Mouse (Mus musculus) layer of hippocampus, adult 8-10 months (tissue): ENCODE results near the gene Sf3b1. TPM values are rescaled to one million over a fixed set of nuclear protein-coding genes. Genes with fewer than 3 reads are reported as not detected.
"Not testable (repeated sequence)": the region's sequence is repeated elsewhere in the genome, so short reads cannot be mapped to it uniquely, and the experiment has no call there.

Experiments used
- DNase-seq, 2 experiments: peaks; one replicate each; pipeline ENCODE4 v3.0.0; 2022; ENCODE audit warnings: low spot score in 2 of 2
- total RNA-seq, 4 experiments: library from RNA; stranded (reverse); gene quantifications; 2 replicates each; pipeline ENCODE4 v1.2.4; 2022

Sf3b1 gene
- total RNA-seq, 4 experiments from 2014 or later, result 160 to 177 (median 169) TPM

DNA sequence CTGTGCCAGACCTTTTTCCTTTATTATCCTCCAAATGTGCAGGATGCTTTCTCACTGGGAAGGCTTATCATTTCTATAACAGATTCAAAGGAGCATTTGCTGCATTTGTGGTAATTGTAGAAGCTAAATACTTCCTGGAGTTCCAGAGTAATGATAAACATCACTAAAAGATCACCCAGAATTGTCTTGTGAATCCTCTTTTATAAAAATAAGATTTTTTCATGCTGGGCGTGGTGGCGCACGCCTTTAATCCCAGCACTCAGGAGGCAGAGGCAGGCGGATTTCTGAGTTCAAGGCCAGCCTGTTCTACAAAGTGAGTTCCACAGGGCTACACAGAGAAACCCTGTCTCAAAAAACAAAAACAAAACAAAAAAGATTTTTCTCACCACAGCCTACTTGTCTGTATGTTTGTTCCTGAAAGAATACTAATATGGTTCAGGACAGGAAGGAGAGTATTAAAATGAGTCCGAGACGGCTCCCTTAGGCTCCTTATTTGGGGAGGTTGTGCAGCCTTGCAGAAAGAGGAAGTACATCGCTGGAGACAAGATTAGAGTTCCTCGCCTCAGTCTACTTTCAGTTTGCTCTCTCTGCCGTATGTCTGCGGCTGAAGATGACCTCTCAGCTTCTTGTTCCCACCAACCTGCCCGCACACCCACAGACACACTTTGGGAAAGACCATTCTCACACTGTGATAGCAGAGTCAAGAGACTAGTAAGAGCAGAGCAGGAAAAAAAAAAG is 1.4 kb upstream of the Sf3b1 start:
- no peak for DNase-seq

DNA sequence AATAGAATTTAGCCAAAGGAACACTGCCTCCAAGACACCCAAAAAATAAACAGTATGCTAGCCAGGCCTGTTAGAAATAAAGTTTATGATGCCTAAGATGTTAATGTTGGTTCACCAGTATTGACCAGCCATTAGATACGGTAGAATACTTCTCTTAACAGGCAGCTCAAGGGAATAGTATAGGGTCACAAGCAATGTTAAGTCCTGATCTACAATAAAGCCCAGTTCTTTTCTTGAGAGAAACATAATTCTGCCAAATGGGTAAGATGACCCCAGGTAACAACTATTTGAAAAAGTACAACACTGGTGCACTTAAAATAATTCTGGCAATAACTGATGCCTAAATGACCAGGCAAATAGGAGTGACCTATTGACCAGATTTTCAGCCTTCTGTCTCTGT is 685 bp upstream of the Sf3b1 start:
- no peak for DNase-seq

DNA sequence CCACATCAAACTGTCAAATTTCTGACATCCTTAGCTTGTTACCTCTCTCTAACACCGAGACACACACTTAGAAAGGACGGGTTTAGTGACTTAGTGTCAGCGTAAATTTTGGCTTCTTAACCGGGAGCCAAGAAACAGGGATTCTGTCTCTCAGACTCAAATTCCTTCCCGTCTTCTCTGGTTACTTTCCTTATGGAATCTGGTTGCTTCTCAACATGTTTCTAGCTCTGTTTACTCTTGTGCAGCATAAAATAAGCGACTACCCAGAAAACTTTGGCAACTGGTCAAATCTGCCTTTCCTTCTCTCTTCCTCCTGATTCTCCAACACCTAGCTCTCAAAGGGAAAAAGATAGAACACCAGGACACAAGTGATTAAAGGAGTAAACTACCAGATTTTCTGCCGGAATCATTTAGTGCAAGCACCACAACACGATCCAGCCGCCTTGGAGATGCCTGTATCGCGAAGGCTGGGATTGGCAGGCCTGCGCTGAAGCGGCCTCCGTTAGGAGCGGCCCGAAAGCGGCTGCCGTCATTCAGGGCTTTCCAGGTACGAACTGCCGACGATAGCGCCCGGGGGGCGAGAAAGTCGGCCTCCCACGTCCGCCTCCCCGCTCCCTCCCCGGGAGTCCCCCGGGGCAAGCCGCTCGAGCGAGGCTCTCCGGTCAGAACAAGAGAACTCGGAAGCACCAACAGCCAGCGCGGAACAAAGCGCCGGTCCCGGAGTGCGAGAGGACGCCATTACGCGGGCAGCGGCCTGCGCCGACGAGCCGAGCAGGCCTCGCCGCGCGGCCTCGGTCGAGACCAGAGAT is 633 bp downstream of the Sf3b1 start:
- DNase-seq, result no peak

DNA sequence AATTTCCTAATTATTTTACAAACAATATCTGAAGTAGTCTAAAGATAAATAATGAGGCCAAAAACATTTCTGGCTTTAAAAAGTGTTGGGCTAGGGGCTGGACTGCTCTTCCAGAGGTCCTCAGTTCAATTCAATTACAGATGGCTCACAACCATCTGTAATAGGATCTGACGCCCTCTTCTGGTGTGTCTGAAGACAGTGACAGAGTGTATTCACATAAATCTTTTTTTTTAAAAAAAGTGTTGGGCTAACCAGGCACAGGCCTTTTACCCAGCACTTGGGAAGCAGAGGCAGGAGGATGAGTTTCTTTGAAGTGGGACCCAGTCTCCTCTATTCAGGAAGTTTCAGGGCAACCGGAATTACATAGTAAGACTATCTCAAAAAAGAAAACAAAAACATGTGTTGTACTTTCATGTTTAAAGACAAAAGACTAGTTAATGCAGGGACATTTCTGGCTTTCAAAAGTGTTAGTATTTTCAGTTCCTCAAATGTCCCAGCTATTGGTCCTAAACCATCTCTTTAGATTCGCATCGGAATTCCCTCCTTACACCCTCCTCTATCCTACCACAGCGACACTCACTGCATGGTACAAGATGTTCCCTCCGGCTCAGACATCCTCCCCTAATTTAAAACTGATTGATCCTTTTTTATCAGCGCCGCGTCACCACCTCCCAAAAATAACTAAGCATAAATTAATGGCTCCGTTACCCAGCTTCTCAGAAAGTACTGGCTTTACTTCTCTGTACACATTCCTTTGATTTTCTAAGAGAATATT is 1.4 kb downstream of the Sf3b1 start:
- peak in 1 of 2 experiments; percentile 14 for DNase-seq

DNA sequence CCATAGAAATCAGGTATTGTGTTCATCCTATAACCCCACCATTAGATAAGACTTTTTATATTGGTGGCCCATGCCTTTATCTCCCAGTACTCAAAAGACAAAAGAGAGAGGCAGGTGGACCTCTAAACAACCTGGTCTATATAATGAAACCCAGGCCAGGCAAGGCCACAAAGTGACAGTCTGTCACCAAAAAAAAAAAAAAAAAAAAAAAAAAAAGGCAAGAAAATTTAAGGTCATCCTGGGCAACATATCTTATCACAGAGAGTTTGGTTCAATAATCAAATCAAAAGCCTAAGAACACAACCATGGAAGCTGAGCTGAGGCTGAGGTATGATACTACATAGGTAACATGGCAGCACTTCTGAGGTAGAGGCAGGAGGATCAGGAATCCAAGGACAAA is 5.4 kb downstream of the Sf3b1 start:
- no peak for DNase-seq

DNA sequence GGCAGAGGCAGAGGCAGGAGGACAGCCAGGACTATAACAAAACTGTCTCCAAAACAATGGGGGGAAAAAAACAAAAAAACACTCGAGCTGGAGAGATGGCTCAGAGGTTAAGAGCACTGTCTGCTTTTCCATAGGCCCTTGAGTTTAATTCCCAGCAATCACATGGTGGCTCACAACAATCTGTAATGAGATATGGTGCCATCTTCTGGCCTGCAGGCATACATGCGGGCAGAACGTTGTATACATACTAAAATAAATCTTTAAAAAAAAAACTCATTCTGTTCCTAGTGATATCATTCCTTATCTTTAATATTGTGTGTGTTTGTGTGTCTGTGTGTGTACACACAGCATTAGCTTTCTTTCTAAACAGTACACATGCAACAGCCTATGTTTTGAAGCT is 14.8 kb downstream of the Sf3b1 start:
- no peak for DNase-seq

DNA sequence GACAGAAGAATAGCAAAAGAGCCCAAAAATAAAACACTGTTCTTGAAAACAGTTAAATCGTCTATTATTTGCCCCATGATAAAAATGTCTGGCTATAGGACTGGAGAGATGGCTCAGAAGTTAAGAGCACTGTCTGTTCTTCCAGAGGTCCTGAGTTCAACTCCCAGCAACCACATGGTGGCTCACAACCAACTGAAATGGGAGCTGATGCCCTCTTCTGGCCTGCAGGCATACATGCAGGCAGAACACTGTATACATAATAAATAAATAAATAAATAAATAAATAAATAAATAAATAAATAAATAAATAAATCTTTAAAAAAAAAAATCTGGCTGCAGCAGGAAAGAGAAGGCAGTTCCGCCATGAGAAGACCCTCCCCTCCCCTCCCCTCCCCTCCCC is 19.0 kb downstream of the Sf3b1 start:
- DNase-seq, result not testable (repeated sequence)

DNA sequence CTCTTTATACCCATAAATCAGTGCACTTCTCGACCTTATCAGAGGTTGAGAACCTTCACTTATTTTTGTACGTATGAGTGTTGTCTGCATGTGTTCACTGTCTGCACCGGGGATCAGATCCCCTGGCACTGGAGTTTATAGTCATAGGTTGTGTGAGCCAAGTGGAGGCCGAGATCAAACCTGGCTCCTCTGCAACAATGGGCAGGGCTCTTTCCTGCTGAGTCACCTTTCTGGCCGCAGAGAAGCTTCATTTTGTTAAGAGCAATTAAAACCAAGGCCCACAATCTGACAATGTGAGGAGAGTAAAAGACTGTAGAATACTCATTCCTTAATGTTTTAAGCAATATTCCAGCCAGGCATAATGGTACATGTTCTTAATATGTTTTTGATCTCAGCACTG is 33.7 kb downstream of the Sf3b1 start:
- DNase-seq, result no peak

DNA sequence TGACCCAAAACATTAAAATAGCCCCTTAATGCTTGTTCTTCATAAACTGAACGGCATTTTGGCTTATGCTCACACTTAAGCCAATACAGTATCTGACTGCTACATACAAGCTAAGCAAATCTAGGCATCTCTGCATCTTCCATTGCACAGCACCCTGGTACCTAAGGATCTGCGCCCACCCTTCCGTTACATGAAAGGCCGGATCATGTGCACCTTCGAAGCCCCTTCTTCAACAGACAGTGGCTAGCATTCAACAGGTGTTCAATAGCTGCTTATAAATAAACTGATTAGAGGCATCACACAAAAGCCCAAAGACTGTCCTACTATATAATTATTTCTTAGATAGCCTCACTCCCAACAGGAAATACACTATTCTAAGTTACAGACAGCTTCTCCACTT is 41.0 kb downstream of the Sf3b1 start:
- DNase-seq, result no peak

DNA sequence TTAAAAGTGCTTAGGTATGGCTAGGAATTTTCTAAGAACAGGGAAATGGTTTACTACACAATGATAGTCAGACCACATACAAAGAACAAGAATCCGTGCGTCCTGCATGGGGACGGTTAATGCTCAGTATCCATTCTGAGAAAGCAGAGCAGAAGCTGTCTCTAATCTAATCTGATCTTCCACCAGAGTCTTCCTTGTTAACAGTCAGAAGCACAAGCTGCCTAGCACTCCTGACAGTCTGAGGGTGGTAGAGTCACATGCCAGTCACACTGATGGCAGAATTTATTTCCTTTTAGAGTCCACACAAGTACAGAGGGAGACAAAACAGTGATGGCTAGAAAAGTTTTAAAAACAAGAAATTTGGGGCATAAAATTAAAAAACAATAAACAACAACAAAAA is 41.5 kb downstream of the Sf3b1 start:
- DNase-seq, result no peak

DNA sequence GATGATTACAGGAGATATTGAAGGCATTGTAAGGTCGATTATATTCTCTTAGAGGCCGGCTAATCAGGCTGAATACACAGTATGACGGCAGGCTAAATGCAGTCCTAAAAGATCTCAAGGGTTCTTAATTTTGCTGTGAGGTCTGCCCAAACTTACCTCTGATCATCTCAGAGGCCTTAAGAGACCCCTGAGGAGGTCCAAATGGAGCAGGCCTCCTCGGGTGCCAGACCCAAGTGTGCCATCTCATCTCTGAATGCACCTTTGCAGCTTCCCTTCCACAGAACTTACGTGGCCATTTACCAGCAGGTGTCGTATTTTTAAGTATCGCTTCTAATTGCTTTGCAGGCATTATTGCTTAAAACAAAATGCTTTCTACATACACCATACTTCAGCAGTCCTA is 43.1 kb downstream of the Sf3b1 start:
- no peak for DNase-seq

DNA sequence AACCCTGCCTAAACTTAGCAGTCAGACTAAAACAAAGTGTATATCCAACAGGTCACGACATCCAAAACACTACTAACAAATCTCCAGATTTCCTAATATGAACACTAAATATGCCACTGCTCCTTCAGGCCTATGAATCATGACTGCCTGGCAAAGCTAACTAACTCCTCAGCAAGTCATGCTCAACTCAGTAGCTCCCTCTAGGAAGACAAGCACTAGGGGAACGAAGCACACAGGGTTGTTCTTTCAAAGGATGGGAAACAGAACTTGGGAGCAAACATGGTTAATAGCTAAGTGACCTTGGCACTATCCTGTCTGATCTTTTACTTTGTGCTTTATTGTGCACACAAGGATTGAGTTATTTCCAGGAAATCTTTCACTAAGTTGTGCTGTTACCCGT is 43.9 kb downstream of the Sf3b1 start:
- peak in 1 of 2 experiments; percentile 12 for DNase-seq

DNA sequence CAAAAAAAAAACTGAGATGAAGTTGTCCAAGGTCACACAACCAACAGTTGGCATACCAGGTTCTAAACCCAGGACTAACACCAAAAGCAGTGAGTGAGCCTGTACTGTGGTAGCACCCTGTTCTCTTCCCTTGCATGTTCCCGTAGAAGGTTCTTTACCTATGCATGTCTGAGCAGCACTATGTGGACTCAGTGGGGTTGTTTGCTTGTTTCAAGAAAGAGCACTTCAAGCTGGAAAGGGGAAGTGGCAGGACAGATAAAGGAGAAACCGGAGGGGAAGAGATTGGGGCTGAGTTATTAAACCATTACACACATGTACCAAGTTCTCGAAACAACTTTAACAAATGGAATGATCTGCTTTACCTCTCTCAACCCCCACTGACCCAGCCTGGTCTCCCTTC is 44.6 kb downstream of the Sf3b1 start:
- no peak for DNase-seq

DNA sequence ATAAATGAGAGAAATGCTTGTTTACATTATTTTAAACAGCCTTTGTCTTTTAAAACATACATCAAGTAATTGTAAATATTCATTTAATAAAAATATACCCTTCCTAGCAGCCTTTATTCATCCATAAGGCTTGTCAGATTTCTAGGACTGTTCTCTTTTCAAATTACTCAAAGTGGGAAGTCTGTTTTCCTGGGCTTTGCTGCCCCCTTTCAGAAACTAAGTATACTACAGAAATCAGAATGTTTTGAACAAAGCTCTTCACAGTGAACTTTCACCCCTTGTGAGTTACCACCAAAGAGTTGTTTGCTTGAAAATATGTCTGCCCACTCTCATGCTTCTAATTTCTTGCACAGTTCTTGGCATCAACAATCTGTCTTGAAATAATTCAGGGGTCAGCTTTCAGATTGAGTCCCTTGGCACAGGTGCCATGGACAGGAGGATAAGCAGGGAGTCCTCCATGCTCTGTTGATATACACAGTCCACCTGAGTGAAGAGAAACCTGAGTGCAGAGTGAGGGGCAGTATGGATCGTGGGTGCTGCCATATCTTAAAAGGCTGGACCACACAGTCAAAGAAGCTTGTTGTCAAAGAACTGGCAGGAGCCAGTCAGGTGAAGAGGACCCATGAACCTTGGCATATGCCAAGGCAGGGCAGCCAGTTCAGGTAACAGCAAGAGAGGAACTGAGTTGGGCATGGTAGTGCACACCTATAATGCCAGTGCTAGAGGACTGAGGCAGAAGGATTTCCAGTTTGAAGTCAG is 47.9 kb downstream of the Sf3b1 start:
- no peak for DNase-seq

DNA sequence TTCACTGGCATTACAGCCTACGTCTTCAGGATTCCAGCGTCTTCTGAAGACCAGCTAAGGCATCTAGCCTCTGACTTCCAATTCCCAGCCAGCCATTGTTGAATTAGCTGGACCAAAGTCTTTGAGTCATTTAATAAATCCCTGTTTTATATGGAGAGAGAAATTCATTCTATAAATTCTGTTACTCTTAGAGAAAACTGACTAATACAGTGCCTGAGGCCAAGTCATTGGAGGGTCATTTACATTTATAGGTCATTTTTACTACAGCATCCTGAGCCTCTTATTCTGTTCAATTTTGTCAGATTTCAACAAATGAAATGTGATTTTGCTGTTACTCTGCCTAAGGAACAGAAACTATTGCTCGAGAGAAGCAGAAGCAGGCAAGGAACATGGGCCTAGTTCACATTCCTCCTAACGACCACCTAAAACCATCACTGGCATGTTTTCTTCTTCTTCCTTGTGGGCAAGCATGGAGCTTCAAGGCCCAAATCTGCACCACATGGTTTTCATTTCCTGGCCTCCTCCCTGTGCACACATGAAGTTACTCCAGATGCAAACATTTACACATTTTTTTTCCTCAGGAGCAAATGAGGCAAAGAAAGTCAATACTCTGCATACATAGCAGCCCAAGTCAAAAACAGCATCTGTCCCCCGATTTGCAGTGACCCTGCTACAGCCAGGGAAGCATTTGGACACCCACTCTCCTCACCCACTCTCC is 55.4 kb downstream of the Sf3b1 start:
- no peak for DNase-seq

DNA sequence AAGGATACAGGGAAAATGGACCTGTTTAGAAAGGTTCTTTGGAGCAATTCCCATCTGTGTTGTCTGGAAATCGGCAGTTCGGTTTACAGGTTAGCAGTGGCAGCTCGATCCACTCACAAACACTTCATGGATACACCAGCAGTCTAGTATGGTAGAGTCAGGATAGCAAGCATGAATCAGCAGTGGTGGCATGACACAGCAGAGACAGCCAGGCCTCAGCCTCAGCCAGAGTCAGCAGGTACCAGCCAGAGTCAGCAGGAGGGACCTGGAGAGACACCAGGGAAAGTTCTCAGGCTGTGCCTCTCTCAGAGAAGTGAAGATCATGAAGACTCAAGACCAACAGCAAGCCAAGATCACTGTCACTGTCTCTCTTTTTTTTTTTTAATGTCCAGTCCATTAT is 60.4 kb downstream of the Sf3b1 start:
- no peak for DNase-seq

DNA sequence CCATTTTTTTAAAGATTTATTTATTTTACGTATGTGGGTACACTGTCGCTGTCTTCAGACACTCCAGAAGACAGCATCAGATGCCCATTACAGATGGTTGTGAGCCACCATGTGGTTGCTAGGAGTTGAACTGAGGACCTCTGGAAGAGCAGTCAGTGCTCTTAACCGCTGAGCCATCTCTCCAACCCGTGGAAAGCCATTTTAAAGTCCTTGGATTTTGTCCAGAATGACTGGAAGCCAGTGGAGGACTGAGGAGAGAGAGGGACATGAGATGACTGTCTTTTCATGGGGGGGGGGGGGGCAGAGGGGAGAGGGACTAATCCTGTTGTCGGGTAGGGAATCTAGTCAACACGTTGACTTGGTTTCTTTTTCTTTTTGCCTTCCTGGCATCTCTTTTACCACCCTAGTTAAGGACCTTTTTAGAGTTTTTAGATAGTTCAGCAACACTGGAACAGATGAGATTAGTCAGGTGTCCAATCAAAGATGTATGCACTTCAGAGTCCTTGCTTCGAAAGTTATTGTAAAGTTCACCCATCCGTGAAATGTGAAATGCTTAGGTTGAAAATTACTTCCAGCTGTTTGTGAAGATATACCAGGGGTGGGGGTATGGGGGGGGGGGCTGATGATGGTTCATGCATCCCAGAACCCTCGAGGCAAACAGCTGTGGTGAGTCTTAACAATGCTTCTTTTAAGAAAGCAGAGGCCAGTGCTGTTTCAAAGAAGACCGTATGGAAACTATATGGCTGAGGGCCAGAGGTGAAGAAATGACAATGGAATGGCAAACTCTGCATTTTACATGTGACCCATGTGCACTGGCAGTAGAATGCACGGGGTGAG is 61.9 kb downstream of the Sf3b1 start:
- DNase-seq, result no peak

DNA sequence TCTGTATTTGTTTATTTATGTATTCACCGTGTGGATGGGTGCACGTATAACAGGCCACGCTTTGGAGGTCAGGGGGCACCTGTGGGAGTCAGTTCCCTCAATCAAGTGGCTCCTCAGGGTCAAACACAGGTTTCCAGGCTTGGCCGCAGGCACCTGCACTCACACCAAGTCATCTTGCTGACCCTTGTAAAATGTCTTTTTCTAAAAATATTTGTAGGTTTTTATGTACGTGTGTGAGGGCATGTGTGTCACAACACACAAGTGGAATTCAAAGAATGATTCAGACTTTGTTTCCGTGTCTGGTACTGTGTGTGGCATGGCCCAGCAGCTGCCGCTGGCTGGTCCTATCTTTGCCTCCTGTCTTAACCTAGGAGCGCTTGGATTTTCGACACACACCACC is 65.6 kb downstream of the Sf3b1 start:
- no peak for DNase-seq

DNA sequence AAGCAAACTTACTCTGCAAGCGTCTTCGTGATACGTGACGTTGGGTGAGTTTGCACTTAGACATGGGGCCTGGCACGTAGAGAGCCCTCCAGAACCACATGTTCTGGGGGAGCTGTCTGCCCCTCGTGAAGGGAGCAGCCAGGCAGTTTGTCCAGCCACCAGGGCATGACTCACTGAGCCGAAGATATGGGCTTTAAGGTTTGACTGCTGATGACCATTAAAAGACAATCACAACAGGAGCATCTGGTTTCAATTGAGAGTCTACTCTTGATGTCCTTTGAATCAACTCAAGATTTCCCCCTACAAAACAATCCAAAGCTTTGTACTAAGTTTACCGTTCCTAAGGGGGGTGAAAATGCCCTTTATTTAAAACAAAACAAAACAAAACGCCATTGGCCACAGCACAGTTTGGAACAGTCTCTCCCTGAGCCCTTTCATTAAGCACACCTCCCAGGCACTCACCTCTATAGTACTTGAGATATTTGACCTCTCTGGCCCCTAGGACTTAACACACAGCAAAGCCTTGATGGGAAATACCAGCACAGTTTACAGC is 66.6 kb downstream of the Sf3b1 start:
- DNase-seq, result no peak

DNA sequence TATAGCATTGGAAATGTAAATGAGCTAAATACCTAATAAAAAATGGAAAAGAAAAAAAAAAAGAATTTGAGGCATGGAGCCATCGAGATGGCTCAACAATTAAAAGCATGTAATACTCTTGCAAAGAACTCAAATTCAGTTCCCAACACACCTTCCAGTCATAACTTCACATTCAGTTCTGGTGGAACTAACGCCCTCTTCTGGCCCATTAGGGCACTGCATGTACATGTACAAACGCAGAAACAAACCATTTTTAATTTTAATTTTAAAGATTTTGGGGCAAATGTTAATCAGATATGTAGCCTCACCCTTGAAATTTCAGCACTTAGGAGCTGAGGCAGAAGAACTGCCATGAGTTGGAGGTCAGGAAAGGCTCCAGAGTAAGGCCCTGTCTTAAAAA is 68.8 kb downstream of the Sf3b1 start:
- no peak for DNase-seq
